Mouse (Mus musculus) MEL (cell line): Measurements from ENCODE around the gene Slc30a10. TPM values are rescaled to one million over a fixed set of nuclear protein-coding genes. Genes with fewer than 3 reads are reported as not detected.

Source experiments
- DNase-seq: peaks from one replicate; pipeline ENCODE4 v3.0.0; 2011; ENCODE audit warnings: low read depth, low spot score
- H3K27ac ChIP-seq: 2 replicates; pipeline ENCODE4 v1.5.1; 2012; ENCODE audit warnings: low read depth, mild to moderate bottlenecking, control low read depth, low read length, moderate library complexity; ENCODE audit not compliant: control insufficient read depth
- H3K27me3 ChIP-seq, 2 experiments: fragments of 150-350 bp in 1 of 2; sonication (generic) in 1 of 2; 2 replicates each; pipeline ENCODE4 v1.6.1; 2012; ENCODE audit warnings: low read length in 2 of 2, mild to moderate bottlenecking in 2 of 2, improper control_type of control experiment in 1 of 2, moderate library complexity in 1 of 2; ENCODE audit not compliant: insufficient read depth in 2 of 2, control insufficient read depth in 1 of 2
- H3K36me3 ChIP-seq, 2 experiments: 2 replicates each; pipeline ENCODE4 v1.6.1; 2012 to 2014; ENCODE audit warnings: low read length in 2 of 2, improper control_type of control experiment in 1 of 2, inconsistent platforms in 1 of 2, mild to moderate bottlenecking in 1 of 2; ENCODE audit not compliant: insufficient read depth in 2 of 2, control insufficient read depth in 1 of 2
- H3K4me1 ChIP-seq, 2 experiments: fragments of 150-350 bp in 1 of 2; sonication (generic) in 1 of 2; 2 replicates each; pipeline ENCODE4 v1.6.1; 2012; ENCODE audit warnings: low read length in 2 of 2, improper control_type of control experiment in 1 of 2, mild to moderate bottlenecking in 1 of 2; ENCODE audit not compliant: insufficient read depth in 2 of 2, control insufficient read depth in 1 of 2
- H3K4me3 ChIP-seq, 2 experiments: fragments of 150-350 bp in 1 of 2; sonication (generic) in 1 of 2; 2 replicates each; pipeline ENCODE4 v1.5.1; 2012; ENCODE audit warnings: low read depth in 2 of 2, low read length in 2 of 2, mild to moderate bottlenecking in 2 of 2, moderate library complexity in 2 of 2, control low read depth in 1 of 2, improper control_type of control experiment in 1 of 2; ENCODE audit not compliant: control insufficient read depth in 1 of 2, insufficient read depth in 1 of 2
- H3K79me2 ChIP-seq: 2 replicates; pipeline ENCODE4 v1.6.1; 2012; ENCODE audit warnings: mild to moderate bottlenecking, low read length, moderate library complexity; ENCODE audit not compliant: control insufficient read depth, poor library complexity, insufficient read depth
- H3K9ac ChIP-seq: 2 replicates; pipeline ENCODE4 v1.6.1; 2012; ENCODE audit warnings: low read depth, mild to moderate bottlenecking, control low read depth, low read length, moderate library complexity; ENCODE audit not compliant: control insufficient read depth, poor library complexity, severe bottlenecking
- H3K9me3 ChIP-seq: fragments of 150-350 bp; sonication (generic); replicated peaks from 2 replicates; pipeline ENCODE4 v1.6.1; 2012; ENCODE audit warnings: mild to moderate bottlenecking, low read length, improper control_type of control experiment, moderate library complexity; ENCODE audit not compliant: insufficient read depth
- CHD2 ChIP-seq: IDR thresholded peaks from 2 replicates; pipeline ENCODE4 v1.6.1; 2011; ENCODE audit warnings: low read length, improper control_type of control experiment
- CTCF ChIP-seq, 3 experiments: IDR thresholded peaks in 2 of 3; conservative IDR thresholded peaks in 1 of 3; 2 replicates each; pipeline ENCODE4 v1.5.1; 2011 to 2012; ENCODE audit warnings: low read length in 3 of 3, low read depth in 2 of 3, mild to moderate bottlenecking in 2 of 3, improper control_type of control experiment in 1 of 3, inconsistent platforms in 1 of 3, mixed read lengths in 1 of 3, moderate library complexity in 1 of 3; ENCODE audit not compliant: control insufficient read depth in 1 of 3, insufficient read depth in 1 of 3, poor library complexity in 1 of 3, severe bottlenecking in 1 of 3
- ELF1 ChIP-seq: IDR thresholded peaks from 2 replicates; pipeline ENCODE4 v1.6.1; 2014; ENCODE audit warnings: low read depth, mild to moderate bottlenecking, inconsistent platforms, low read length, improper control_type of control experiment, moderate library complexity
- GABPA ChIP-seq: IDR thresholded peaks from 2 replicates; pipeline ENCODE4 v1.6.1; 2012; ENCODE audit warnings: low read depth, mild to moderate bottlenecking, inconsistent platforms, low read length, improper control_type of control experiment, moderate library complexity
- HCFC1 ChIP-seq: IDR thresholded peaks from 2 replicates; pipeline ENCODE4 v1.6.1; 2012; ENCODE audit warnings: low read depth, mild to moderate bottlenecking, inconsistent platforms, low read length, improper control_type of control experiment, moderate library complexity
- KAT2A ChIP-seq: conservative IDR thresholded peaks from 2 replicates; pipeline ENCODE4 v1.6.1; 2012; ENCODE audit warnings: low read depth, low read length, improper control_type of control experiment, inconsistent platforms
- MAFK ChIP-seq: IDR thresholded peaks from 2 replicates; pipeline ENCODE4 v1.6.1; 2011; ENCODE audit warnings: low read depth, mild to moderate bottlenecking, low read length, improper control_type of control experiment, borderline replicate concordance
- MAZ ChIP-seq: IDR thresholded peaks from 2 replicates; pipeline ENCODE4 v1.6.1; 2012; ENCODE audit warnings: low read depth, mild to moderate bottlenecking, inconsistent platforms, low read length, improper control_type of control experiment
- MYC ChIP-seq: IDR thresholded peaks from 2 replicates; pipeline ENCODE4 v1.6.1; 2011; ENCODE audit warnings: low read depth, mild to moderate bottlenecking, low read length, improper control_type of control experiment, moderate library complexity
- NELFE ChIP-seq: IDR thresholded peaks from 2 replicates; pipeline ENCODE4 v1.6.1; 2011; ENCODE audit warnings: low read depth, low read length, improper control_type of control experiment
- NRF1 ChIP-seq: IDR thresholded peaks from 2 replicates; pipeline ENCODE4 v1.6.1; 2014; ENCODE audit warnings: low read depth, mild to moderate bottlenecking, inconsistent platforms, low read length, improper control_type of control experiment, moderate library complexity; ENCODE audit not compliant: poor library complexity, insufficient read depth, severe bottlenecking
- POLR2A ChIP-seq, 2 experiments: IDR thresholded peaks; 2 replicates each; pipeline ENCODE4 v1.6.1; 2011 to 2012; ENCODE audit warnings: low read length in 2 of 2, mild to moderate bottlenecking in 2 of 2, control low read depth in 1 of 2, improper control_type of control experiment in 1 of 2, low read depth in 1 of 2, moderate library complexity in 1 of 2; ENCODE audit not compliant: control insufficient read depth in 1 of 2, insufficient read depth in 1 of 2, poor library complexity in 1 of 2
- POLR2AphosphoS2 ChIP-seq: IDR thresholded peaks from 2 replicates; pipeline ENCODE4 v1.6.1; 2011; ENCODE audit warnings: low read length, improper control_type of control experiment
- SMC3 ChIP-seq: IDR thresholded peaks from 2 replicates; pipeline ENCODE4 v1.6.1; 2011; ENCODE audit warnings: low read depth, low read length, improper control_type of control experiment
- TAL1 ChIP-seq: IDR thresholded peaks from 2 replicates; pipeline ENCODE4 v1.6.1; 2012; ENCODE audit warnings: mild to moderate bottlenecking, inconsistent platforms, low read length, moderate library complexity, mixed read lengths
- ZC3H11A ChIP-seq: IDR thresholded peaks from 2 replicates; pipeline ENCODE4 v1.6.1; 2012; ENCODE audit warnings: low read depth, mild to moderate bottlenecking, inconsistent platforms, low read length, improper control_type of control experiment
- ZKSCAN1 ChIP-seq: IDR thresholded peaks from 2 replicates; pipeline ENCODE4 v1.6.1; 2012; ENCODE audit warnings: low read depth, mild to moderate bottlenecking, inconsistent platforms, low read length, improper control_type of control experiment, moderate library complexity
- ZMIZ1 ChIP-seq: IDR thresholded peaks from 2 replicates; pipeline ENCODE4 v1.6.1; 2012; ENCODE audit warnings: low read depth, mild to moderate bottlenecking, inconsistent platforms, low read length, improper control_type of control experiment, moderate library complexity
- ZNF384 ChIP-seq: IDR thresholded peaks from 2 replicates; pipeline ENCODE4 v1.6.1; 2012; ENCODE audit warnings: low read depth, mild to moderate bottlenecking, inconsistent platforms, low read length, improper control_type of control experiment
- polyA plus RNA-seq, 2 experiments: library from polyadenylated mRNA; stranded (reverse) in 1 of 2; unstranded in 1 of 2; fragments of >175 nt in 1 of 2; fragments of >200 nt in 1 of 2; gene quantifications; 2 replicates each; pipeline versions ENCODE4 v1.2.1 to v1.2.4; 2012; ENCODE audit warnings: low replicate concordance in 2 of 2, low read depth in 1 of 2; ENCODE audit not compliant: insufficient read length in 2 of 2, insufficient read depth in 1 of 2, missing spikeins in 1 of 2
- total RNA-seq: library from RNA; depleted of rRNA; stranded (reverse); fragments of 300-350 nt; gene quantifications from 2 replicates; pipeline ENCODE4 v1.2.3, GENCODE M21; 2012

The Slc30a10 gene
- total and polyA plus RNA-seq, 3 experiments: 2.1 to 7.9 TPM; not detected in 1

GRCm38 (mm10) chr1:185438841-185439580 is 15.6 kb upstream of the Slc30a10 start:
- H3K4me3 ChIP-seq: no peak overlapping the region
- no peak overlapping the region for H3K9ac ChIP-seq
- H3K27ac ChIP-seq: no peak overlapping the region
- H3K4me1 ChIP-seq: no peaks in the 10 kb centered on the region
- no peaks in the 10 kb centered on the region for H3K36me3 ChIP-seq
- DNase-seq: no peak
- H3K27me3 ChIP-seq: peaks cover 3 to 6% of the 10 kb centered on the region in 2 experiments; a peak in 3 of 4 replicates
- TF ChIP-seq ZKSCAN1 (no peak), SMC3 (peak; percentile 19; the same call in 1 of the 2 replicates), ZMIZ1 (no peak), CTCF (IDR thresholded peaks at IDR 0.05 in 2 of 3, conservative IDR thresholded peaks at IDR 0.05 in 1 of 3; ENCODE audit: control insufficient read depth in 1 of 3, insufficient read depth in 1 of 3, low read depth in 2 of 3, low read length in 3 of 3, poor library complexity in 1 of 3, severe bottlenecking in 1 of 3) (peak in 2 of 3 experiments; percentile 12 to 27; a peak in 3 of 6 replicates)
- H3K9me3 ChIP-seq: no peaks in the 10 kb centered on the region
- H3K79me2 ChIP-seq: no peaks in the 10 kb centered on the region

GRCm38 (mm10) chr1:185441703-185442472 is 12.8 kb upstream of the Slc30a10 start:
- Histone ChIP-seq H3K9ac (no peak overlapping the region), H3K36me3 (no peaks in the 10 kb centered on the region)

GRCm38 (mm10) chr1:185448936-185449335 is 5.7 kb upstream of the Slc30a10 start:
- H3K4me3 ChIP-seq: no peak overlapping the region
- peaks cover 0 to 20% of the 10 kb centered on the region in 2 experiments; a peak in 2 of 4 replicates for H3K36me3 ChIP-seq
- peaks cover 14 to 21% of the 10 kb centered on the region in 2 experiments for H3K4me1 ChIP-seq
- no peak overlapping the region for H3K27ac ChIP-seq
- TF ChIP-seq MAFK (no peak), POLR2A (IDR thresholded peaks at IDR 0.05; ENCODE audit: control insufficient read depth in 1 of 2, insufficient read depth in 1 of 2, low read depth in 1 of 2, low read length in 2 of 2, poor library complexity in 1 of 2) (no peak), ZNF384 (no peak), HCFC1 (no peak), POLR2AphosphoS2 (no peak), ZC3H11A (no peak), ELF1 (no peak), GABPA (no peak), KAT2A (no peak), TAL1 (no peak), NRF1 (no peak)
- H3K79me2 ChIP-seq: no peaks in the 10 kb centered on the region
- no peaks in the 10 kb centered on the region for H3K27me3 ChIP-seq
- no peak for DNase-seq
- H3K9me3 ChIP-seq: no peaks in the 10 kb centered on the region
- H3K9ac ChIP-seq: no peak overlapping the region

More at GRCm38 (mm10) chr1:185441703-185442472, 12.8 kb upstream of the Slc30a10 start:
- H3K4me3 ChIP-seq: no peak overlapping the region
- no peaks in the 10 kb centered on the region for H3K9me3 ChIP-seq
- DNase-seq: no peak
- TF ChIP-seq ELF1 (no peak), KAT2A (no peak), TAL1 (no peak), NELFE (no peak), CHD2 (no peak), MAZ (no peak), CTCF (IDR thresholded peaks at IDR 0.05 in 2 of 3, conservative IDR thresholded peaks at IDR 0.05 in 1 of 3; ENCODE audit: control insufficient read depth in 1 of 3, insufficient read depth in 1 of 3, low read depth in 2 of 3, low read length in 3 of 3, poor library complexity in 1 of 3, severe bottlenecking in 1 of 3) (no peak), MYC (no peak)
- H3K27ac ChIP-seq: no peak overlapping the region
- no peaks in the 10 kb centered on the region for H3K4me1 ChIP-seq
- no peaks in the 10 kb centered on the region for H3K79me2 ChIP-seq
- peaks cover 3 to 6% of the 10 kb centered on the region in 2 experiments; a peak in 3 of 4 replicates for H3K27me3 ChIP-seq
